Mouse (Mus musculus) MEL (cell line): ENCODE results near the gene Dhx58.

Source experiments
- BHLHE40 ChIP-seq: IDR thresholded peaks from 2 replicates; pipeline ENCODE4 v1.6.1; 2012; ENCODE audit warnings: low read depth, mild to moderate bottlenecking, inconsistent platforms, low read length, improper control_type of control experiment, borderline replicate concordance
- CTCF ChIP-seq, 3 experiments: IDR thresholded peaks in 2 of 3; conservative IDR thresholded peaks in 1 of 3; 2 replicates each; pipeline ENCODE4 v1.5.1; 2011 to 2012; ENCODE audit warnings: low read length in 3 of 3, low read depth in 2 of 3, mild to moderate bottlenecking in 2 of 3, improper control_type of control experiment in 1 of 3, inconsistent platforms in 1 of 3, mixed read lengths in 1 of 3, moderate library complexity in 1 of 3; ENCODE audit not compliant: control insufficient read depth in 1 of 3, insufficient read depth in 1 of 3, poor library complexity in 1 of 3, severe bottlenecking in 1 of 3
- JUND ChIP-seq: IDR thresholded peaks from 2 replicates; pipeline ENCODE4 v1.6.1; 2011; ENCODE audit warnings: low read depth, mild to moderate bottlenecking, improper control_type of control experiment, low read length

DNA sequence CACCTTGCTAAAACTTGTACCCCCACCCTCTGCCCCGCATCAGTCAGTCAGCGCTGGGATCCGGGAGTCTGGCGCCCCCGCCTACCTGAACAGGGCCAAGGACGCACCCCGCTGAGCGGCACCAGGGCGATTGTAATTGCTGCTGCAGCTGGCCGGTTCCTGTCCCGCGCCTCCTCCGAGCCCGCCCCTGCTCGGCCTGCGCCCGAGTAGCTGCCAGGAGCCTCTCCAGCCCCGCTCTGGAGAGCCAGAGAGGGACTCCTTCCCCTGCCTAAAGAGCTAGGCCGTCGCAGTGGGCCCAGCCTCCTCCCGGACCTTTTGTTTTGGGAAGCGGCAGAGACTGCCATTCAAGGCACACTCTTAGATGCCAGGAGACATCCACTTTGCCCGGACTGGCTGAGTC lies 30.9 kb downstream of the Dhx58 start:
- TF ChIP-seq JUND, result no peak
- no peak for TF ChIP-seq BHLHE40
- TF ChIP-seq CTCF (IDR thresholded peaks at IDR 0.05 in 2 of 3, conservative IDR thresholded peaks at IDR 0.05 in 1 of 3; ENCODE audit: control insufficient read depth in 1 of 3, insufficient read depth in 1 of 3, low read depth in 2 of 3, low read length in 3 of 3, poor library complexity in 1 of 3, severe bottlenecking in 1 of 3), result no peak
